Mouse (Mus musculus) lung, adult 2 months (tissue): ENCODE data around the gene Blzf1. TPM values are rescaled to one million over a fixed set of nuclear protein-coding genes. Genes with fewer than 3 reads are reported as not detected.

Experiments used
- DNase-seq: peaks from one replicate; pipeline ENCODE4 v3.0.0; 2022
- H3K4me1 ChIP-seq: fragments of 200-500 bp; 2 replicates; pipeline ENCODE4 v1.6.1; 2011; ENCODE audit warnings: low read length; ENCODE audit not compliant: control insufficient read depth, insufficient read depth
- H3K4me3 ChIP-seq: fragments of 200-500 bp; replicated peaks from 2 replicates; pipeline ENCODE3; 2011; ENCODE audit warnings: low read depth, mild to moderate bottlenecking, control low read depth, low read length; ENCODE audit errors: extremely low read depth
- CTCF ChIP-seq: fragments of 200-500 bp; IDR thresholded peaks from 2 replicates; pipeline ENCODE4 v1.5.1; 2011; ENCODE audit warnings: mild to moderate bottlenecking, low read length, control low read depth; ENCODE audit not compliant: insufficient read depth
- POLR2A ChIP-seq: fragments of 200-500 bp; IDR thresholded peaks from 2 replicates; pipeline ENCODE4 v1.6.1; 2011; ENCODE audit warnings: low read depth, mild to moderate bottlenecking, control low read depth, low read length, borderline replicate concordance; ENCODE audit errors: extremely low read depth
- WGBS: fragments of 180-500 bp; shearing (Covaris S2); methylation state at CpG from one replicate; pipeline ENCODE4 v1.1.7; 2018; 5-methylcytosine and 5-hydroxymethylcytosine counted together
- polyA plus RNA-seq: library from polyadenylated mRNA; depleted of rRNA; stranded (reverse); fragments of >200 nt; gene quantifications from 2 replicates; pipeline ENCODE4 v1.2.3, GENCODE M21; 2012; rRNA removed

Gene Blzf1
- polyA plus RNA-seq, 1 experiment: 6.0 TPM

GRCm38 (mm10) chr1:164248465-164249331 lies 58.6 kb downstream of the Blzf1 start, which contains the start of gene Slc19a2:
Slc19a2 (plus strand) TSS chr1:164249046.
- DNase-seq: peak; percentile 96
- Histone ChIP-seq H3K4me3 (peak within 1 kb of the TSS; percentile 85), H3K4me1 (peaks cover 9% of the 10 kb centered on the region; the same call in 1 of the 2 replicates)
- TF ChIP-seq CTCF (no peak), POLR2A (peak; percentile 87; the same call in 1 of the 2 replicates)
- WGBS: under 1% methylated on average over 73 of the region's 79 CpGs

GRCm38 (mm10) chr1:164247971-164248370 lies 59.3 kb downstream of the Blzf1 start:
- DNase-seq: peak; percentile 14
- WGBS: 14% methylated on average over 10 of the region's 10 CpGs
- peaks cover 9% of the 10 kb centered on the region; the same call in 1 of the 2 replicates for H3K4me1 ChIP-seq
- no peak overlapping the region for H3K4me3 ChIP-seq
- TF ChIP-seq CTCF: no peak
- no peak for TF ChIP-seq POLR2A

DNA sequence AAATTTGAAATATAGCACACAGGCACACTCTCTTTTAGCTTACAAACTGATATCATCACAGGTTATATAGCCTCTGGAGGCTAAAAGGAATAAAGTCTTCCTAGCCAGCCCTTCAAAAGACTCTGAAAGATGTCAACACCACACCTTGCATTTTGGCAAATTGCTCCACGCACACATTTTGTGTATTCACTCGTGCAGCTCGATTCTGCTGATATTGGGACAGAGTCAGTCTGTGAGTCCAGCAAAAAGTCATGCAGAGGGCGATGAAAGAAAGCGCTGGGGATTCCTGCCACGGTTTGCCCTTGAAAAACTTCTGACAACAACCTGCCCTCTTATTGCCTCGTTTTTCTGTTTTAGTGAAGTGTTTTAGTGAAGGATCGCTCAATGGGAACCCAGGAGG lies 59.8 kb downstream of the Blzf1 start:
- no peak overlapping the region for H3K4me3 ChIP-seq

GRCm38 (mm10) chr1:164242809-164243208 lies 64.5 kb downstream of the Blzf1 start:
- DNase-seq: no peak
- H3K4me3 ChIP-seq: no peak overlapping the region
- TF ChIP-seq CTCF (no peak), POLR2A (no peak)
- H3K4me1 ChIP-seq: no peaks in the 10 kb centered on the region
- WGBS: 60% methylated on average over 8 of the region's 8 CpGs

More for the DNA sequence above, 59.8 kb downstream of the Blzf1 start:
- 54% methylated on average over 8 of the region's 8 CpGs for WGBS
- DNase-seq: no peak
- no peak for TF ChIP-seq CTCF
- no peak for TF ChIP-seq POLR2A
- H3K4me1 ChIP-seq: peaks cover 9% of the 10 kb centered on the region; the same call in 1 of the 2 replicates

DNA sequence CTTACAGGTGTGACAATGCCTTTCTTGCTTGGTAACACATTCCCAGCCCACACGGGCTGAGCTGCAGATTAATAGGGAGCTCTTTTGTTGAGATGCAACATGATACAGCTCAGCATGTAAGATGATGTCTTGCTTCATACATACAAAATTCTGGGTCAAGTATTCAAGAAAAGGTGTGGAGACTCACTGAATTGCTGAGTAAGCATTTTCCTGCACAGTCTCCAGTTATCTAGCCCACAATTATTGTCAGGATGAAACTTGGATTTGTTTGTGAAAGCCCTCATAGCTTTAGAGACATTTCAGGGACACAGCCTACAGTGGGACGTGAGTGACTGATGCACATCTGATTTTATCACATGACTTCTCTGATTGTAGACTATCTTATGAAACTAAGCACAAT lies 65.8 kb downstream of the Blzf1 start:
- Histone ChIP-seq H3K4me3 (no peak overlapping the region), H3K4me1 (no peaks in the 10 kb centered on the region)
- WGBS: 80% methylated on average over 2 of the region's 2 CpGs
- no peak for DNase-seq
- TF ChIP-seq POLR2A (no peak), CTCF (no peak)

Other genes with a start within 250 kb of the Blzf1 start
- 6.3 and 11.1 TPM in 2 replicates for gene Sell, start 245.5 kb downstream of the Blzf1 start, polyA plus RNA-seq
- 3.3 and 7.4 TPM in 2 replicates for gene Selp, start 192.2 kb downstream of the Blzf1 start, polyA plus RNA-seq
- gene F5, start 155.7 kb downstream of the Blzf1 start, polyA plus RNA-seq: 0.84 and 1.8 TPM in 2 replicates
- 5.7 and 8.4 TPM in 2 replicates for gene Slc19a2, start 58.4 kb downstream of the Blzf1 start, polyA plus RNA-seq
- 3.4 and 5.5 TPM in 2 replicates for gene Ccdc181, start 31.9 kb downstream of the Blzf1 start, polyA plus RNA-seq
- 3.0 and 5.0 TPM in 2 replicates for gene Nme7, start 3.4 kb downstream of the Blzf1 start, polyA plus RNA-seq
- gene Atp1b1, start 150.9 kb upstream of the Blzf1 start, polyA plus RNA-seq: 121 and 173 TPM in 2 replicates